Mouse (Mus musculus): ENCODE results near the gene Dcst2. TPM values are rescaled to one million over a fixed set of nuclear protein-coding genes. Genes with fewer than 3 reads are reported as not detected.

The Dcst2 gene
- total and polyA plus RNA-seq, 2 experiments from 2014 or later = 0.51 TPM; not detected in 1

GRCm38 (mm10) chr3:89410864-89411263 lies 49.1 kb downstream of the Dcst2 start:
- no peaks in the 10 kb centered on the region for H3K9me3 ChIP-seq (ENCODE audit: low read length)
- H3K27me3 ChIP-seq (ENCODE audit: insufficient read depth, low read length) = no peaks in the 10 kb centered on the region
- peak overlapping the region; percentile 59 for H3K9ac ChIP-seq (replicated peaks; ENCODE audit: low read length, poor library complexity, severe bottlenecking)
- peak overlapping the region; percentile 60 for H3K27ac ChIP-seq (ENCODE audit: low read depth, low read length)
- ATAC-seq (ENCODE audit: low FRiP score) (no peak), DNase-seq (ENCODE audit: low spot score) (no peak)
- TF ChIP-seq CTCF (IDR thresholded peaks at IDR 0.05) = no peak
- peak overlapping the region; percentile 66 for H3K4me2 ChIP-seq (ENCODE audit: low read depth, low read length, poor library complexity, severe bottlenecking)
- WGBS = 79% methylated on average over 10 of the region's 10 CpGs
- peaks cover 4% of the 10 kb centered on the region; the same call in 1 of the 2 replicates for H3K4me1 ChIP-seq (ENCODE audit: insufficient read depth, low read length)
- no peaks in the 10 kb centered on the region; the same call in 1 of the 2 replicates for H3K36me3 ChIP-seq (ENCODE audit: insufficient read depth, low read length)
- peak overlapping the region; percentile 41 for H3K4me3 ChIP-seq (ENCODE audit: low read depth, low read length)

- peak; percentile 100 for DNase-seq (ENCODE audit: low spot score)
- H3K27me3 ChIP-seq (ENCODE audit: insufficient read depth, low read length) = no peaks in the 10 kb centered on the region
- H3K4me3 ChIP-seq (ENCODE audit: low read depth, low read length) = peak within 1 kb of the TSS; percentile 41
- no peaks in the 10 kb centered on the region for H3K9me3 ChIP-seq (ENCODE audit: low read length)
- no peak for TF ChIP-seq CTCF (IDR thresholded peaks at IDR 0.05)
- ATAC-seq (ENCODE audit: low FRiP score) = peak; percentile 98
- peak within 1 kb of the TSS; percentile 60 for H3K27ac ChIP-seq (ENCODE audit: low read depth, low read length)
- H3K9ac ChIP-seq (replicated peaks; ENCODE audit: low read length, poor library complexity, severe bottlenecking) = peak within 1 kb of the TSS; percentile 59
- peaks cover 4% of the 10 kb centered on the region; the same call in 1 of the 2 replicates for H3K4me1 ChIP-seq (ENCODE audit: insufficient read depth, low read length)
- H3K4me2 ChIP-seq (ENCODE audit: low read depth, low read length, poor library complexity, severe bottlenecking) = peak within 1 kb of the TSS; percentile 66
- H3K36me3 ChIP-seq (ENCODE audit: insufficient read depth, low read length) = no peaks in the 10 kb centered on the region; the same call in 1 of the 2 replicates
- WGBS = 5% methylated on average over 28 of the region's 28 CpGs
These were observed 50.0 kb downstream of the Dcst2 start, which contains the start of gene Flad1 for GRCm38 (mm10) chr3:89411490-89412393. TSS of gene Flad1 (minus strand) at chr3:89411870.

- no peaks in the 10 kb centered on the region for H3K9me3 ChIP-seq (ENCODE audit: low read length)
- 96% methylated on average over 8 of the region's 8 CpGs for WGBS
- H3K36me3 ChIP-seq (ENCODE audit: insufficient read depth, low read length) = no peaks in the 10 kb centered on the region; the same call in 1 of the 2 replicates
- H3K4me1 ChIP-seq (ENCODE audit: insufficient read depth, low read length) = peaks cover under 1% of the 10 kb centered on the region; the same call in 1 of the 2 replicates
- H3K4me2 ChIP-seq (ENCODE audit: low read depth, low read length, poor library complexity, severe bottlenecking) = no peak overlapping the region
- TF ChIP-seq CTCF (IDR thresholded peaks at IDR 0.05) = no peak
- DNase-seq (ENCODE audit: low spot score) = no peak
- H3K27ac ChIP-seq (ENCODE audit: low read depth, low read length) = no peak overlapping the region
- no peak overlapping the region for H3K9ac ChIP-seq (replicated peaks; ENCODE audit: low read length, poor library complexity, severe bottlenecking)
- no peaks in the 10 kb centered on the region for H3K27me3 ChIP-seq (ENCODE audit: insufficient read depth, low read length)
- ATAC-seq (ENCODE audit: low FRiP score) = no peak
- H3K4me3 ChIP-seq (ENCODE audit: low read depth, low read length) = no peak overlapping the region
These were observed 54.4 kb downstream of the Dcst2 start for GRCm38 (mm10) chr3:89416158-89416557.

GRCm38 (mm10) chr3:89417131-89417530 lies 55.4 kb downstream of the Dcst2 start:
- no peak for TF ChIP-seq CTCF (IDR thresholded peaks at IDR 0.05)
- WGBS = 33% methylated on average over 2 of the region's 2 CpGs
- no peaks in the 10 kb centered on the region for H3K9me3 ChIP-seq (ENCODE audit: low read length)
- H3K4me3 ChIP-seq (ENCODE audit: low read depth, low read length) = peak overlapping the region; percentile 53; the same call in 1 of the 2 replicates
- ATAC-seq (ENCODE audit: low FRiP score) (no peak), DNase-seq (ENCODE audit: low spot score) (no peak)
- no peaks in the 10 kb centered on the region for H3K4me1 ChIP-seq (ENCODE audit: insufficient read depth, low read length)
- H3K9ac ChIP-seq (replicated peaks; ENCODE audit: low read length, poor library complexity, severe bottlenecking) = no peak overlapping the region
- no peaks in the 10 kb centered on the region; the same call in 1 of the 2 replicates for H3K36me3 ChIP-seq (ENCODE audit: insufficient read depth, low read length)
- H3K27ac ChIP-seq (ENCODE audit: low read depth, low read length) = no peak overlapping the region
- peak overlapping the region; percentile 95 for H3K4me2 ChIP-seq (ENCODE audit: low read depth, low read length, poor library complexity, severe bottlenecking)
- no peaks in the 10 kb centered on the region for H3K27me3 ChIP-seq (ENCODE audit: insufficient read depth, low read length)

DNA sequence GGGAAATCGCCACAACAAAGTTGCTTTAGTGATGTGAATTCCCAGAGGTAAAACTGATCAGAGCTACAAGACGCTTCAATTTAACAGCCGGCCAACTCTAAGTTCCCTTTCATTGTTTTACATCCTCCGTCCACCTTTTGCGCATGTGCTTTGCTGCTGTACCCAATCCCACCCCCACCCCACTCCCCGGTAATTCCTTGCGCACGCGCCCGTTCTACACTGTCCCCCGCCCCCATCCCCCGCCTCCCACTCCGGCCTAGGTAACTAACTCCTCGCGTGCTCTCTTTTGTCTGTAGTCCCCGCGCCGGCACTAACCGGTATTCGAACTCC lies 56.0 kb downstream of the Dcst2 start:
- Histone ChIP-seq H3K4me1 (ENCODE audit: insufficient read depth, low read length) (no peaks in the 10 kb centered on the region), H3K9me3 (ENCODE audit: low read length) (no peaks in the 10 kb centered on the region), H3K4me3 (ENCODE audit: low read depth, low read length) (peak overlapping the region; percentile 53), H3K27me3 (ENCODE audit: insufficient read depth, low read length) (no peaks in the 10 kb centered on the region), H3K4me2 (ENCODE audit: low read depth, low read length, poor library complexity, severe bottlenecking) (peak overlapping the region; percentile 95), H3K27ac (ENCODE audit: low read depth, low read length) (no peak overlapping the region), H3K9ac (replicated peaks; ENCODE audit: low read length, poor library complexity, severe bottlenecking) (no peak overlapping the region), H3K36me3 (ENCODE audit: insufficient read depth, low read length) (no peaks in the 10 kb centered on the region; the same call in 1 of the 2 replicates)
- peak; percentile 81 for DNase-seq (ENCODE audit: low spot score)
- TF ChIP-seq CTCF (IDR thresholded peaks at IDR 0.05) = no peak
- under 1% methylated on average over 20 of the region's 20 CpGs for whole genome bisulfite sequencing
- peak; percentile 61 for ATAC-seq (ENCODE audit: low FRiP score)

Measured in midbrain, postnatal 0 days (tissue).